Comparison of ENCODE assay signal across 25 mouse cellular contexts in genomic region chr3:35096381-35096780, GRCm38 (mm10).
DNase-seq lines count a peak whose midpoint lies in the region; ATAC-seq lines count a peak whose summit lies in the region.
"Had no signal": no experiment of that assay in that cellular context is flagged by ENCODE, and none has a peak within 500 bp of the region (broad histone marks: within the 10 kb centered on the region; RNA-seq: fewer than 3 reads in every experiment).

No protein-coding gene starts in this region.

- H3K4me3 ChIP-seq in forebrain, embryonic 10.5 days, result no peak overlapping the region
- H3K4me3 ChIP-seq in forebrain, embryonic 14.5 days (ENCODE audit: low read depth, low read length), result no peak overlapping the region
- no peak overlapping the region for H3K4me3 ChIP-seq in heart, embryonic 10.5 days
- H3K4me3 ChIP-seq in midbrain, embryonic 10.5 days, result no peak overlapping the region
- no peak overlapping the region for H3K4me3 ChIP-seq in midbrain, embryonic 11.5 days (ENCODE audit: low read depth, low read length)
- H3K4me3 ChIP-seq: embryonic facial prominence, embryonic 10.5 days; embryonic facial prominence, embryonic 12.5 days; forebrain, embryonic 12.5 days; forebrain, embryonic 15.5 days had no signal

- peak overlapping the region; percentile 65; the same call in 1 of the 2 replicates for H3K27ac ChIP-seq in forebrain, embryonic 10.5 days
- no peak overlapping the region for H3K27ac ChIP-seq in forebrain, embryonic 14.5 days (ENCODE audit: low read depth, low read length)
- H3K27ac ChIP-seq in heart, embryonic 10.5 days, result no peak overlapping the region
- peak overlapping the region; percentile 42; the same call in 1 of the 2 replicates for H3K27ac ChIP-seq in midbrain, embryonic 10.5 days (replicated peaks)
- H3K27ac ChIP-seq in midbrain, embryonic 11.5 days (ENCODE audit: low read depth, low read length), result no peak overlapping the region
- H3K27ac ChIP-seq: embryonic facial prominence, embryonic 10.5 days; embryonic facial prominence, embryonic 12.5 days; forebrain, embryonic 12.5 days; forebrain, embryonic 15.5 days had no signal

- H3K36me3 ChIP-seq in forebrain, embryonic 10.5 days (replicated peaks), result no peaks in the 10 kb centered on the region
- H3K36me3 ChIP-seq in forebrain, embryonic 14.5 days (ENCODE audit: control insufficient read depth, insufficient read depth, low read length), result no peaks in the 10 kb centered on the region
- no peaks in the 10 kb centered on the region for H3K36me3 ChIP-seq in heart, embryonic 10.5 days
- no peaks in the 10 kb centered on the region for H3K36me3 ChIP-seq in midbrain, embryonic 10.5 days
- no peaks in the 10 kb centered on the region for H3K36me3 ChIP-seq in midbrain, embryonic 11.5 days (ENCODE audit: control insufficient read depth, insufficient read depth, low read length)
- H3K36me3 ChIP-seq: embryonic facial prominence, embryonic 10.5 days; embryonic facial prominence, embryonic 12.5 days; forebrain, embryonic 12.5 days; forebrain, embryonic 15.5 days; G1E had no signal

- H3K4me2 ChIP-seq in forebrain, embryonic 14.5 days (ENCODE audit: low read length), result no peak overlapping the region
- H3K4me2 ChIP-seq in midbrain, embryonic 11.5 days, result no peak overlapping the region
- H3K4me2 ChIP-seq: embryonic facial prominence, embryonic 12.5 days; forebrain, embryonic 12.5 days; forebrain, embryonic 15.5 days had no signal

- no peak for DNase-seq in forebrain, embryonic 10.5 days (ENCODE audit: extremely low spot score, low spot score)
- no peak for DNase-seq in forebrain, embryonic 14.5 days (ENCODE audit: low spot score)
- DNase-seq in heart, embryonic 10.5 days (ENCODE audit: low spot score), result peak; percentile 64
- DNase-seq in heart, adult 9 months (ENCODE audit: low spot score in 2 of 2), result no peak
- DNase-seq in midbrain, embryonic 10.5 days (ENCODE audit: low spot score), result no peak
- no peak for DNase-seq in midbrain, embryonic 11.5 days (ENCODE audit: low spot score, missing footprints)
- DNase-seq: adrenal gland, adult 8-10 months; adrenal gland, postnatal 14 days; adrenal gland, postnatal 36 days; B cell, adult 2 months; cerebellum, adult 11-12 months; cerebellum, adult 2 months; cerebellum, adult 9-10 months; cerebellum, postnatal 10 days; cerebellum, postnatal 25 days; forebrain, postnatal 0 days had no signal

- no peaks in the 10 kb centered on the region for H3K9me3 ChIP-seq in forebrain, embryonic 10.5 days
- H3K9me3 ChIP-seq in forebrain, embryonic 14.5 days (replicated peaks; ENCODE audit: control insufficient read depth, low read length), result no peaks in the 10 kb centered on the region
- no peaks in the 10 kb centered on the region for H3K9me3 ChIP-seq in heart, embryonic 10.5 days
- no peaks in the 10 kb centered on the region for H3K9me3 ChIP-seq in midbrain, embryonic 10.5 days (replicated peaks)
- no peaks in the 10 kb centered on the region for H3K9me3 ChIP-seq in midbrain, embryonic 11.5 days (ENCODE audit: control insufficient read depth, low read length)
- H3K9me3 ChIP-seq: embryonic facial prominence, embryonic 10.5 days; embryonic facial prominence, embryonic 12.5 days; forebrain, embryonic 12.5 days; forebrain, embryonic 15.5 days had no signal

- WGBS in forebrain, embryonic 10.5 days, result 86% methylated on average over 5 of the region's 5 CpGs
- 86% methylated on average over 5 of the region's 5 CpGs for WGBS in forebrain, embryonic 14.5 days
- 80% methylated on average over 5 of the region's 5 CpGs for WGBS in heart, embryonic 10.5 days
- WGBS in midbrain, embryonic 10.5 days, result 87% methylated on average over 5 of the region's 5 CpGs
- 89% methylated on average over 5 of the region's 5 CpGs for WGBS in midbrain, embryonic 11.5 days

- H3K27me3 ChIP-seq in forebrain, embryonic 10.5 days (ENCODE audit: poor library complexity, severe bottlenecking), result no peaks in the 10 kb centered on the region
- H3K27me3 ChIP-seq in forebrain, embryonic 14.5 days (replicated peaks; ENCODE audit: control insufficient read depth, insufficient read depth, low read length), result no peaks in the 10 kb centered on the region
- peaks cover 12% of the 10 kb centered on the region; the same call in 1 of the 2 replicates for H3K27me3 ChIP-seq in heart, embryonic 10.5 days (ENCODE audit: insufficient read depth, poor library complexity, severe bottlenecking)
- H3K27me3 ChIP-seq in midbrain, embryonic 10.5 days (ENCODE audit: low read depth, poor library complexity, severe bottlenecking), result no peaks in the 10 kb centered on the region
- no peaks in the 10 kb centered on the region for H3K27me3 ChIP-seq in midbrain, embryonic 11.5 days (ENCODE audit: control insufficient read depth, insufficient read depth, low read length)
- H3K27me3 ChIP-seq: CH12.LX; forebrain, embryonic 12.5 days; forebrain, embryonic 15.5 days; Patski had no signal

- H3K9ac ChIP-seq in forebrain, embryonic 14.5 days (ENCODE audit: low read length), result no peak overlapping the region
- H3K9ac ChIP-seq in midbrain, embryonic 11.5 days (ENCODE audit: low read length), result no peak overlapping the region
- H3K9ac ChIP-seq: embryonic facial prominence, embryonic 12.5 days; forebrain, embryonic 12.5 days; forebrain, embryonic 15.5 days; forebrain, postnatal 0 days had no signal

- ATAC-seq in forebrain, embryonic 14.5 days, result no peak
- no peak for ATAC-seq in midbrain, embryonic 11.5 days (ENCODE audit: low FRiP score)
- ATAC-seq: activated CD4-positive, CD25-positive, alpha-beta regulatory T cell, adult 4 months; CD4-positive, CD25-positive, alpha-beta regulatory T cell, adult 4 months; forebrain, embryonic 15.5 days; forebrain, postnatal 0 days; Patski had no signal

- H3K4me1 ChIP-seq in forebrain, embryonic 10.5 days, result peaks cover 26% of the 10 kb centered on the region
- peaks cover 13% of the 10 kb centered on the region; the same call in 1 of the 2 replicates for H3K4me1 ChIP-seq in forebrain, embryonic 14.5 days (ENCODE audit: control insufficient read depth, insufficient read depth, low read length)
- peaks cover 8% of the 10 kb centered on the region; the same call in 1 of the 2 replicates for H3K4me1 ChIP-seq in heart, embryonic 10.5 days
- H3K4me1 ChIP-seq in midbrain, embryonic 10.5 days, result peaks cover 27% of the 10 kb centered on the region
- peaks cover 10% of the 10 kb centered on the region for H3K4me1 ChIP-seq in midbrain, embryonic 11.5 days (ENCODE audit: control insufficient read depth, insufficient read depth, low read length)
- H3K4me1 ChIP-seq: embryonic facial prominence, embryonic 12.5 days had no signal

Comparison
In these comparisons a context has a peak if more than half of its experiments do, and no peak if none do; other contexts are left out.
1. H3K27ac ChIP-seq: peak in forebrain, embryonic 10.5 days (single experiment) and midbrain, embryonic 10.5 days (single experiment); none in forebrain, embryonic 14.5 days (single experiment), heart, embryonic 10.5 days (single experiment) and midbrain, embryonic 11.5 days (single experiment).